Mouse (Mus musculus) brain, embryonic 14.5 days (tissue): ENCODE results near the gene Trp63.

Experiments used
- CTCF ChIP-seq: fragments of 200-500 bp; IDR thresholded peaks from 2 replicates; pipeline ENCODE4 v1.5.1; 2012; ENCODE audit warnings: inconsistent platforms, mild to moderate bottlenecking, moderate library complexity, borderline replicate concordance; ENCODE audit not compliant: insufficient read depth, insufficient read length; ENCODE audit errors: extremely low read depth
- POLR2A ChIP-seq: fragments of 200-500 bp; IDR thresholded peaks from 2 replicates; pipeline ENCODE4 v1.6.1; 2012; ENCODE audit warnings: mild to moderate bottlenecking, inconsistent platforms, borderline replicate concordance; ENCODE audit not compliant: poor library complexity, insufficient read depth, insufficient read length, severe bottlenecking; ENCODE audit errors: extremely low read depth

GRCm38 (mm10) chr16:25758108-25758507 lies 74.5 kb downstream of the Trp63 start:
- no peak for TF ChIP-seq CTCF
- TF ChIP-seq POLR2A = no peak
